Mouse (Mus musculus) right cerebral cortex, postnatal 10 days (tissue): ENCODE measurements around the gene Knstrn.

Source experiments
- DNase-seq, 2 experiments: peaks; one replicate each; pipeline ENCODE4 v3.0.0; 2021; ENCODE audit warnings: low spot score in 2 of 2

The Knstrn gene

DNA sequence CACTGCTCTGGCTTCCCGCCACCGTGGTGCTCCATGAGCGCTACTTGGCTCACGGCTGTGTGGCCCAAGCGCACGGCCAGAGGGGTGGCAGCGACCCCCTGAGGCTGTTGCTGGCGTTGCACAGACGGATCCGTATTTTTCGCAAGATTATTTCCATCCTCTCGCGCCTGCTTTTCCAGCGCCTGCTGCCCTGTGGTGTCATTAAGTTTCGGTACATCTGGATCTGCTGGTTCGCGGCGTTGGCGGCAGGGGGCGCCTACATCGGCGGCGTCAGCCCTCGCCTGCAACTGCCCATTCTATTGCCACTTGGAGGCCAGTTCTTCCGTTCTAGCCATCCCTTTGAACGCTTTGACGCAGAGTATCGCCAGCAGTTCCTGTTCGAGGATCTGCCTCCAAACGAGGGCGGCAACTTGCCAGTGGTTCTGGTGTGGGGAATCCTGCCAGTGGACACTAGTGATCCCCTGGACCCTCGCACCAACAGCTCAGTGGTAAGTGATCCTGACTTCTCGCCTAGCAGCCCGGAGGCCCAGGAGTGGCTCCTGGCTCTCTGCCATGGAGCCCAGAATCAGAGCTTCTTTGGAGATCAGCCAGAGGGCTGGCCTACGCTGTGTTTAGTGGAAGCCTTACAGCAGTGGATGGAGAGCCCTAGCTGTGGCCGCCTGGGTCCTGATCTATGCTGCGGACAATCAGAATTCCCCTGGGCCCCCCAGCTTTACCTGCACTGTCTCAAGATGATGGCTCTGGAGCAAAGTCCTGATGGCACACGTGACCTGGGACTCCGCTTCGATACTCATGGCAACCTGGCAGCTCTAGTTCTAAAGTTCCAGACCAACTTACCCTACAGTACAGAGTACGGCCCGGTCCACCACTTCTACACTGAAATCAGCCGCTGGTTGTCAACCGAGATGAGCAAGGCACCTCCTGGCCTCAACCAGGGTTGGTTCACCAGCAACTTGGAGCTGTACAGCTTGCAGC, 23.0 kb upstream of the Knstrn start:
- DNase-seq: peak; percentile 68 to 70

- peak in 1 of 2 experiments; percentile 44 for DNase-seq
Observed at GRCm38 (mm10) chr2:118791591-118792258, 22.1 kb upstream of the Knstrn start.

- DNase-seq: no peak
Observed at GRCm38 (mm10) chr2:118792259-118792613, 21.6 kb upstream of the Knstrn start.

DNA sequence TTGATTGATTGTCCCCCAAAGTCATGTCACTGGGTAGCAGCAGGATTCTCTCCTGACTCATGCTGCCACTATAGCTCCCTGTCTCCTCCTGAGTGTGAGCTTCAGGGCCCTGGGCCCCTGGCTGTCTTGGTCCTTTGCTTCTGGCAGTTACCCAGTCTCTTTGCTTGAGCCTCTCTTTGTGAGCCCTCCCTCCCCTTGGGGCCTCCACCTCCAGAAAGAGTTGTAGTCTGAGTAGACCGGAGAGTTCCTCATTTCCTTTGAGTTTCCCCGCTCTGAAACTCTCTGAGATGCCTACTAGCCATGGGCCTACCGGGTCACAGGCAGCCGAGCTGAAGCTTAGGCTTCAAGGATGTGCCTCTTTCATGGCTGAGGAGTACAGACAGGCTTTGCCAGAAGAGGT, 20.2 kb upstream of the Knstrn start:
- peak in 1 of 2 experiments; percentile 16 for DNase-seq

- no peak for DNase-seq
Observed at GRCm38 (mm10) chr2:118802542-118803118, 11.2 kb upstream of the Knstrn start.

DNA sequence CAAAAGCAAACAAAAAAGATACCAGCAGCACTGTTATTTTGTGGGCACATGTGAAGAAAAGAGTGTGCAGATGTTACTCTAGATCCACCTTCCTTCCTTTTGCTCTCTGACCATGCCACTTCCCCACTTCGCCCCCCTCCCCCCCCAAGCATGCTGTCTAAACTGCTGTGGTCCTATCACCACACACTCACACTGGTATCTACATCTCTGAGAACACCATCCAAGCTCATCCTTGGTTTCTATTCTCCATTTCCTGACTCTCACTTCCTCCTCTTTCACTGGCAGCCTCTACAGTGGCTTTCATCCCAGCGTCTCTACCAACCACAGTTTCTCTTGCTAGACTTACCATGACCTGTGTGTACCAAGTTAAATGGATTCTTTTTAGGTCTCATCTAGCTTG, 9.3 kb upstream of the Knstrn start:
- no peak for DNase-seq

DNA sequence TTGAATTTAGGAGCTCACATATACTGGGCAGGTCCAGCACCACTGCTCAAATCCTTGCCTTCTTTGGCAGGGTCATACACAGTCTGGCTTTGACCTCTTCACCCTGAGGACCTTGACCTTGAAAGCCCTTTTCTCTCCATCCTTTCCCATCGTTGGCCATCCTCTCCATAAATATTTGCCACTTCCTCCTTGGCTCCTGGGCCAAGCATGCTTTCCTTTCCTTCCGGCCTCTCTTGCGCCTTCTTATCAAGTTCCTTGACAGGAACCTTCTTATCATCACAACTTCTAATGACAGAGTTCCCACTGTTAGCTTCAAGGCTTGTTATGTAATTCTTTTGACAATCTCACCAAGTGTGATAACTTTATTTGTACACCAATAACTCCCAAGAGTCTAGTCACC, 8.7 kb upstream of the Knstrn start:
- DNase-seq: no peak

GRCm38 (mm10) chr2:118805756-118806155, 8.0 kb upstream of the Knstrn start:
- no peak for DNase-seq

DNA sequence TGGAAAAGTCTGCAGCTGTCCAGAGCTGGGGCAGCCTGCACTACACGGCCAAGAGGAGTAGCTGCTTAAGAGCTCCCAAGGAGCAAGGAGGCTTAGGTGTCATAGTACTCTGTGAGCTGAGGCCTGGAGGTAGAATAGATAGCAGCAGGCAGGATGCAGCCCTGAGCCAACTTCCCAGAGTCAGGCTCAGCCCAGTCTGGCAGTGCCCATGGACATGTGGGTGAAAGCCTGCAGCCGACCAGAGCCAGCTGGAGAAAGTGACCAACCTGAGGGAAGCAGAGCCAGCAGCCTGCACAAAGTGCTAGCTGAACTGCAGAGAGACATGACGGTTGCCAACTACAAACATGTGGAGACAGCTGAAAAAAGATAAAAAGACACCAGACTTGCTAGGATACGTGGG, 6.9 kb upstream of the Knstrn start:
- no peak for DNase-seq

GRCm38 (mm10) chr2:118810861-118811260, 2.9 kb upstream of the Knstrn start:
- DNase-seq: no peak

DNA sequence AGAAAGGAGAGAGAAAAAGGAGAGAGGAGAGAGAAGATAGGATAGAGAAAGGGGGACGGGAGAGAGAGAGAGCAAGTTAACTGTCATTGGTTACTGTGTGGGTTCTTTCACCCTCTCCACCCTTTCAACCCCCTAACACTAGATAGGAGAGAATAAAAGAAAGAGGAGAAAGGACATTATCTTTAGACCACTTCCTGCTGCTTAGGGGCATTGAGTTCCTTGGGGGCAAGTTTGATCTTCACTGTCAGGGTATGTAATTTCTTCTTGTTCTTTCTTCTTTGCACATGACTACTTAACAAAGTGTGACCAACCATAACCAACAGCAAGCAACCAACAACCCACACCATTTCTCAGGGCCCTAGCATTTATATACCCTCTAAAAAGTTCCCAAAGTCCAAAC, 1.1 kb upstream of the Knstrn start:
- no peak for DNase-seq

- no peak for DNase-seq
Observed at GRCm38 (mm10) chr2:118822800-118823199, 9.0 kb downstream of the Knstrn start.

GRCm38 (mm10) chr2:118824396-118824795, 10.6 kb downstream of the Knstrn start:
- DNase-seq: no peak

DNA sequence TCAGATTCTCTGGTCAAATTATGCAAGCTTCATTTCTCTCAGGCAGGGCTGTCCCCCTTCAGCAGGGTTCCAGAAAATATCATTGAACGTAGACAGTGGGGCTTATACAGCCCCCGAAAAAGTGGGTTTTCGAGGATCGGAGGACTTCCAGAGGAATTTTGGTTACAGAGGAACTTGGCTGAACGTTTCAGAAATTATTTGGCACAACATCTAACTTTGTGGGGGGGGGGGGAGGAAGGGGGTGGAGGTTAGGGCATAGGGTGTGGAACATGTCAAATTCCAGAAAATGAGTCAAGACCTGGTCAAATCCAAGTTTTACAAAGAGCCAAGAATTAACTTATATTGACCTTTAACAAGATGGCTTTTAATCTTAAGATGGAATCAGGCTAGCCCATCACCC, 15.3 kb downstream of the Knstrn start:
- DNase-seq: no peak

- DNase-seq: no peak
Observed at GRCm38 (mm10) chr2:118834061-118834460, 20.3 kb downstream of the Knstrn start.

DNA sequence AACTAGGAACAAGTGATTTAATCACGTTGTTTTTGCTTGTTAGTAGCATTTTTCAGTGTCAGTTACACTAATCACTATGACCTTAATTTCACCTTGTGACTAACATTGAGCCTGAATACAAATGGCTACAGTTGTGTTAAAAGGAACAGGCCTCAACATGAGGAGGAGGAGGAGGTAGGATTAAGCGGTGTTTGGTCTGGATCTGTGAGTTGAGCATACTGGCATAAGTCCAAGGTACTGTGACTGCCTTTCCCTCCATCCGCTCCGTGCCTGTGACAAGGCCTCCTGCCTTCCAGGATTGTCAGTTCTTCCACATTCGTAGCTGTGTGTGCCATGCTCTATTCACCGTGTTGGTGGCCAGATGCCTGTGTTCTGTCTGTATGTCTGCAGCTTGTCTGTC, 21.3 kb downstream of the Knstrn start:
- no peak for DNase-seq

DNA sequence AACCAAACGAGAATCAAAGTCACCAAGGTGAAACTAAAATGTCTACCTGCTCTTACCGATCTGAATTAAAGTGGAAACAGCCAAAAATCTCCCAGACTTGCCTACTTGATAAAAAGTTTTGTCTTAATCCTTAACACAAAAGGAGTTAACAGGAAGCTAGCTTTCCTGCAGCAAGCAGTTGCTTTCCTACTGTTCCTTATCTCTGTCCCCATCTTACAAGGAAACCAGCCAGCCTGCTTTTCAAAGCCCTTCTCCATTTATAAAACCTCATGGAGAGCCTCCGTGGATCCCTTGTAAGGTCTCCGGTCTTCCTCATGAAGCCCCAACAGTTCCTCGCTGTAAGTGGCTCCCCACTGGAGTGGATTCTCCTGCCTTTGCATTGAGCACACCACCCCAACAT, 24.5 kb downstream of the Knstrn start:
- no peak for DNase-seq

- DNase-seq: no peak
Observed at GRCm38 (mm10) chr2:118841186-118841585, 27.4 kb downstream of the Knstrn start.

DNA sequence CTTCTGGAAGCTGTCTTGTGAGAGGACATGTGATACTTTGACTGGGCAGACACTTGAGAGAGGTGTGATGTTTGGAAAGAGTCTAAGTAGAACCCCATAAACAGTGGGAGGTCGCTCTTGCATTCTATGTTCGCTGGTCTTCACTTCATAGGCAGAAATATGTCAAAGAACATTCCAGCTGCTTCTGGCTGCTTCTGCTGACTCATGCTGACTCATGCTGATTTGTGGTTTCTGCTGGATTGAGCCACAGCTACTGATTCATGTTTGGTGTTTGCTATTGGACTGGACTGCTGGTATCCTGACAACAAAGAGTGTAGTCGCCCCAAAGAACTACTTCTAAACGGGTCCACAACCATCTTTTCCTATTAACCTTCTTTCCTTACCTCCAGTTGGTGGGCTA, 28.0 kb downstream of the Knstrn start:
- no peak for DNase-seq

GRCm38 (mm10) chr2:118844427-118844826, 30.6 kb downstream of the Knstrn start:
- DNase-seq: no peak

DNA sequence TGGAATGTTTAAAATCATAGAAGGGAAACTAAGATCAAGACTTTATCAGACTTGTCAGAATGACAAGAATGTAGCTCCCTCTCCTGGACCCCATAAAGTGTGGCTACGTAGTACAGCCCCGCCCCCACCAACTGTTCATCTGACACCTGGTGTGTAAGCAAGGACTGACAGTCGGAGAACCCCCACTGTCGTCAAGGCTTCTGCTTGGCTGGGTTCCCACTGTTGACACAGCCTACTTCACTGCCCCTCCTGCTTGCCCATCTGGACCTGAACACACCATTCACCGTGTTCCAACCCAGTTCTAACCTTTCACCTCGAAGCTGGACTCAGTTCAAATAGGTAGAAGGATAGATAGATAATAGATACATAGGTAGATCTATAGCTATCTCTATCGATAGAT, 32.4 kb downstream of the Knstrn start:
- peak in 1 of 2 experiments; percentile 28 for DNase-seq

DNA sequence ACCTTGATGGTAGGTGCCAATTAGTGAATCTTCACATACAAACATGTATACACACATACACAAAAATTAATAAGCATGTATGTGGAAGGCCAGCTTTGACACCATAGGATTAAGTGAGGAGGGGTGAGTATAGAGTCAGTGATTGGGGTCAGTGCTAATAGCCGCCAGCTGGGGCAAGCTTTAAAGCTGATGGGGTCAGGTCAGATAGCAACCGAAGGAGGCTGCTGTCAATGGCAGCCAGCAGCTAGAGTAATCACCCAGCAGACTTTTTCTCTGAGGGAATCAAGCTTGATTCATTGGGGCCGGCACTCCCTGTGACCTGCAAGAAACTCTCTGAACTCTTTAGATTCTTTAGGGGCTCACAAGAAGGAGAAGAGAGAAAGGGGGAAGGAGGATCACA, 38.0 kb downstream of the Knstrn start:
- DNase-seq: no peak
